Mouse (Mus musculus) regulatory T cell (primary cell): Measurements from ENCODE around the gene C1ql2.

Source experiments
- in situ Hi-C: fragments of 300-600 bp; cut with MboI, MseI; formaldehyde crosslinking; loops from one replicate; pipeline ENCODE4 v1.15.1; 2025; ENCODE audit warnings: high pct_unique_total_duplicates

Gene C1ql2

GRCm38 (mm10) chr1:120340419-120341171 lies at the start of gene C1ql2:
TSS of gene C1ql2 (plus strand) at chr1:120340582.
- in situ Hi-C loops, result no loop called here

GRCm38 (mm10) chr1:120291709-120292108 lies 48.7 kb upstream of the C1ql2 start:
- in situ Hi-C loops, result no loop called here

GRCm38 (mm10) chr1:120293803-120294202 lies 46.6 kb upstream of the C1ql2 start:
- in situ Hi-C loops, result no loop called here

- in situ Hi-C loops, result no loop called here
These were observed 43.4 kb upstream of the C1ql2 start for GRCm38 (mm10) chr1:120296936-120297335.

- in situ Hi-C loops, result no loop called here
These were observed 34.6 kb upstream of the C1ql2 start for GRCm38 (mm10) chr1:120305801-120306200.

- in situ Hi-C loops, result no loop called here
These were observed 18.9 kb upstream of the C1ql2 start for GRCm38 (mm10) chr1:120321270-120322021.

GRCm38 (mm10) chr1:120323131-120323561 lies 17.2 kb upstream of the C1ql2 start:
- in situ Hi-C loops, result no loop called here

GRCm38 (mm10) chr1:120327714-120328113 lies 12.7 kb upstream of the C1ql2 start:
- in situ Hi-C loops, result no loop called here

- in situ Hi-C loops, result no loop called here
These were observed 12.2 kb upstream of the C1ql2 start for GRCm38 (mm10) chr1:120328212-120328611.

- in situ Hi-C loops, result no loop called here
These were observed 8.5 kb upstream of the C1ql2 start for GRCm38 (mm10) chr1:120331841-120332240.

GRCm38 (mm10) chr1:120337970-120338369 lies 2.4 kb upstream of the C1ql2 start:
- in situ Hi-C loops, result no loop called here

- in situ Hi-C loops, result no loop called here
These were observed 842 bp downstream of the C1ql2 start for GRCm38 (mm10) chr1:120341172-120341675.

GRCm38 (mm10) chr1:120341811-120342370 lies 1.5 kb downstream of the C1ql2 start:
- in situ Hi-C loops, result no loop called here

GRCm38 (mm10) chr1:120342371-120342821 lies 2.0 kb downstream of the C1ql2 start:
- in situ Hi-C loops, result no loop called here

GRCm38 (mm10) chr1:120345001-120345400 lies 4.6 kb downstream of the C1ql2 start:
- in situ Hi-C loops, result no loop called here

- in situ Hi-C loops, result no loop called here
These were observed 14.0 kb downstream of the C1ql2 start for GRCm38 (mm10) chr1:120354387-120354786.

- in situ Hi-C loops, result no loop called here
These were observed 17.2 kb downstream of the C1ql2 start for GRCm38 (mm10) chr1:120357371-120358274.

- in situ Hi-C loops, result no loop called here
These were observed 23.3 kb downstream of the C1ql2 start for GRCm38 (mm10) chr1:120363638-120364037.

GRCm38 (mm10) chr1:120368138-120368537 lies 27.8 kb downstream of the C1ql2 start:
- in situ Hi-C loops, result loop anchor here (5.0 kb wide), 1 partner anchor 99 kb away; no protein-coding TSS in a partner anchor

- in situ Hi-C loops, result no loop called here
These were observed 33.7 kb downstream of the C1ql2 start for GRCm38 (mm10) chr1:120374131-120374530.

- in situ Hi-C loops, result no loop called here
These were observed 34.5 kb downstream of the C1ql2 start for GRCm38 (mm10) chr1:120374832-120375231.
